Mouse (Mus musculus): ENCODE data around the gene Emc8. TPM values are rescaled to one million over a fixed set of nuclear protein-coding genes. Genes with fewer than 3 reads are reported as not detected.

Gene Emc8
- polyA plus RNA-seq, 1 experiment, result 53.2 TPM

DNA sequence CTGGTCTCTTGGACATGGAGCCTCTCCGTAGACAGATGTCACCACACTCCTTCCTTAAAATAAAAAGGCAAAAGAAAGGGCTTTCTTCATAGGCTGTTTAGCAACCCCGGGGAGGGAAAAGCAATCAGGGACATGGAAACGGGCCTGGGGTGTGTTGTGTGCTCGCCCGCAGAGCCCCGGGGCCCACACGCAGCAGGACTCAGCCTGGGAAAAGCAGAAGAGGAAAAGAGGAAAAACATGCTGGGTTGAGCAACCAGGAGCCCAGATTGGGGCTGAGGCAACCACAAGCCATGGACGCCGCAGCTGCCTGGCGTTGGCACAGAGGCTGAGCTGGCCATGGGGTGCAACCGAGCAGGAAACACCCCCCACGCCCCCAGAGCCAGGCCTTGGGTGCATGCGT, 17.7 kb upstream of the Emc8 start:
- DNase-seq (ENCODE audit: extremely low spot score in 1 of 2, low spot score in 1 of 2), result no peak

DNA sequence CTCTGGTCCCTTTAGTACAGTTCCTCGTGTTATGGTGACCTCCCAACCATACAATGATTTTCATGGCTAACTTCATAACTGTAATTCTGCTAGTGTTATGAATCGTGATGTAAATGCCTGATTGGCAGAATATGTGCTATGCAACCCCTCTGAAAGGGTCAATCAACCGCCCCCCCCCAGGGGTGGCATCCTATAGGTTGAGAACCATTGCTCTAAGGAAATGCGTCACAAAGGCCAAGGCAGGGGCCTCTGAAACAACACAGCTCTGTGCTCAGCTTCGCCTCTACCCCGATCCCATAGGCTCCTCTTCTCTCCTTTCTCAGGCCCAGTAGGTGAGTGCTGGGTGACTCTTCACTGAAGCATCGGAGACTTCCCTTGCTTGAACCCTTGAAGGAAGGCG, 17.2 kb upstream of the Emc8 start:
- DNase-seq (ENCODE audit: extremely low spot score in 1 of 2, low spot score in 1 of 2), result no peak

DNA sequence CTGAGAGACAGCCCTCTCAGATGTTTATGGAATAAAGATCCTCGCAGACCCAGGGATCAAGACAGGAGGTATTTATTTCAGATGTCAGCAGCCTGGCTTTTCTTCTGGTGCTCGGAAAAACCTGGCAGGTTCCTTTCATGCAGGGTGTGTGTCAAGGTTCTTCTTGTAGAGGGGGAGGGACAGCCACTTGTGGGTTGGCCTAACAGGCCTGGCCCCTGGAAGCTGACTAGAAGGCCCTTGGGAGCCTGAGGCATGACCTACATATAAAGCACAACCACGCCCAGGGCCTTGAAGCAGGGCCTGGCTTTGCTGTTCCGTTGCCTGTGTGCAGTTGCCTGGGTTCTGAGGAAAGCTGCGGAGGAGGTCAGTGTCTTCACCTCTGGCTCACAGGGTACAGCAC, 16.7 kb upstream of the Emc8 start:
- DNase-seq (ENCODE audit: extremely low spot score in 1 of 2, low spot score in 1 of 2), result no peak

DNA sequence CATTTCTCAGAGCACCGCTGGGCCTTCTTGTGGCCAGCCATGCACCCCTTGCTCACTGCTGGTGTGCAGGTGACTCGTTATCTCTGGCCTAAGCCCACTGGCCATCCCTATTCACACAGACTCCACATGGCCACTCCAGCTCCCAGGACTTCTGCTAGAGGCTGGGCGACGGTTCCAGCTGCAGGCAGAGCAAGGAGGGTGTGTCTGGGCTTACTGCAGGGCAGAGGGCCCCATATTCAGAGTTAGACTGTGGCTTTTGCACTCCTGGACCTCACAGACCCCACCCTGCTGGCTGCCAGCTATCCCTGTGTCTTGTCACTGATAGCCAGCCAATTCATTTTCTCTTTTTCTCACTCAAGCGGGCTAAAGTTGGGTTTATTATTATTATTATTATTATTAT, 15.7 kb upstream of the Emc8 start:
- DNase-seq (ENCODE audit: extremely low spot score in 1 of 2, low spot score in 1 of 2), result no peak

DNA sequence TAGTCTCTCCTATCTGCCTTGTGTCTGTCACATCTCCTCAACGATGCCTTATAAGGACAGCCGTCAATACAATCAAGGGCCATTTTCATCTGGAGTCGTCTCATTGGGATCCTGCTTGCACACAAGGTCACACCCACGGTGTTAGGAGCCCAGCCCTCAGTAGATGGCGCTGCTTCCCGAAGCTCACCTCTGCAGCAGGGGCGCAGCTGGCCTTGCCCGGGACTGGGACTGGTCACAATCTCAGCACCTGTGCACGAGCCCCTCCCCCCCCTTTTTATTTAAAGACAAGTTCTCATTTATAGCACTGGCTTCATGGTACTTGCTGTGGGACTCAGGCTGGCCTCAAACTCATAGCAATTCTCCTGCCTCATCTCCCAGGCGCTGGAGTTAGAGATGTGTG, 15.2 kb upstream of the Emc8 start:
- peak in 1 of 2 experiments; percentile 57 for DNase-seq (ENCODE audit: extremely low spot score in 1 of 2, low spot score in 1 of 2)

DNA sequence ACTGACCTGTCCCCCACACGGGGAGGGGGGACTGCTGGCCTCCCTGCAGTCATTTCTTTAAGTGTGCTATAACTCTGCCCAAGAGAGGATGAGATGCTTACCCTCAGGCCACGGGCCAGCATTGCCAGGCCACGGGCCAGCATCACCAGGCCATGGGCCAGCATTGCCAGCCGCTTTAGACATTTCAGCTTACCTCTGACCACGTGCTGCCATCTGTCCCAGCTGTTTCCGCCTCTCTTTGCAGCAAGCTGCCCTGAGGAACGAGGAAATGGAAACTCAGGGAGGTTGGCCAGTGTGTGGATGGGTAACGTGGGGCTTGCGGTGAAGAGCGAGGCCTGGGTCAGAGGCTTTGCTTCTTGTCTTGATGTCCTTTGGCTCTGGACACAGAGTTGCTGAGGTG, 12.7 kb upstream of the Emc8 start:
- no peak for DNase-seq (ENCODE audit: extremely low spot score in 1 of 2, low spot score in 1 of 2)

DNA sequence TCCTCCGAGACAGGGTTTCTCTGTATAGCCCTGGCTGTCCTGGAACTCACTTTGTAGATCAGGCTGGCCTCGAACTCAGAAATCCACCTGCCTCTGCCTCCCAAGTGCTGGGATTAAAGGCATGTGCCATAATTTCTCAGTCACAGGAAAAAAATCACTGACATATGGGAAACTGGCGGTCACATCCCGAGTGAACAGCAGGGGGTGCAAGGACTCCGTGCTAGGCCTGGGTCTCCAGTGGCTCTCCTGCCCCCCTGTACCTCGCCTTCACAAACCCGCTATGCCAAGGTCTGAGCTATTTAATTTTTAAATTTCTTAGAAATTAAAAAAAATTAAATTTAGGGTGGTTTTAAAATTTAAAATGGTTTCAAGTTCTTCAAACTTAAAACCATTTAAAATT, 12.0 kb upstream of the Emc8 start:
- peak in 1 of 2 experiments; percentile 65 for DNase-seq (ENCODE audit: extremely low spot score in 1 of 2, low spot score in 1 of 2)

DNA sequence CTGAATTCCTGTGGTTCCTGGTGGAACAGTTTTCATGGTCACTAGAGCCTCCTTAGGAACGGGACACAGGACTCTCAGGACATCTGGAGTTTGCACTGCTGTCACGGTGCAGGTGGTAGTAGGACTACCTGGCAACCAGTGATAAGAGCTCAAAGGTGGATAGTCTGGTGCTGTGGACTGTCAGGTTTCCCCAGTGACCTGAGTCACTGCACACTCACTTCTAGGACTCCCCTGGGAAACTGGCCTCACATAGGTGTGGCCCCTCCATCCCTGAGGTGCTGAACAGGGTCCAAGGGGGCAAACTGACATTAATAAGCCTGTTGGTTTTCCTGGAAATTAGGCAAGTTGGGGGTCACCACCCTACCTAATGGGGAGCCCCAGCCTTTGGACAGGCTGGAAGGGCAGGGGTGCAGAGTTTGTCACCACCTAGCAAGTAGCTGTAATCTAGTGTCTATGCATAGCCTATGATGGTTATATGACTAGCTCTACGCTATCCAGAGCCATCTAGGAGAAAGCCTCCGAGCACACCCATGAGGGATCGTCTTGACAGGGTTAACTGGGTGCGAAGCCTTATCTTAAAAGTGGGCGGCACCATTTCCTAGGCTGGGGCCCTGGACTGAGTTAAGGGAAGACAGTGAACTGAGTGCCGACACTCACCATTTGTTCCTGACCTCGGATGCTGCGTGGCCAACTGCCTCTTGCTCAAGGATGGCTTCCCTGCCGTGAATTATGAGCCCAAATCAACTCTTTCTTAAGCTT, 11.4 kb upstream of the Emc8 start:
- DNase-seq (ENCODE audit: extremely low spot score in 1 of 2, low spot score in 1 of 2), result no peak

DNA sequence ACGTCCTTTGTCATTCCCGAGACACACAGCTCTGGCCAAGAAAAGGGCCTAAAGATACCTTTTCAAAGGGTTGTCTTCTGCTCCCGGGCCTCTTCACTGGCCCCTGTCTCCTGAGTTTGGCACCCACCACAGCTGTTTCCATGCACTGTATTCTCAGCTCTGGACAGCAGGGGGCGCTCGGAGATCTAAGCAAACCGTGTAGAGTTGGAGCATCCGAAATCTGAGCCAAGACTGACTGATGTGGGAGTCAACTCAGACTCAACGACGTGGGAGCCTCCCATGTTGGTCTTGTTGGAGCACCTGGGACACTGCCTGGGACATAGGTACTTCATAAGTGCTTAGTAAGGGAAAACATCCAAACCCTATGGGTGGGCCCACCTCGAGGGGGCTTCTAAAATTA, 10.1 kb upstream of the Emc8 start:
- peak; percentile 67 to 92 for DNase-seq (ENCODE audit: extremely low spot score in 1 of 2, low spot score in 1 of 2)

DNA sequence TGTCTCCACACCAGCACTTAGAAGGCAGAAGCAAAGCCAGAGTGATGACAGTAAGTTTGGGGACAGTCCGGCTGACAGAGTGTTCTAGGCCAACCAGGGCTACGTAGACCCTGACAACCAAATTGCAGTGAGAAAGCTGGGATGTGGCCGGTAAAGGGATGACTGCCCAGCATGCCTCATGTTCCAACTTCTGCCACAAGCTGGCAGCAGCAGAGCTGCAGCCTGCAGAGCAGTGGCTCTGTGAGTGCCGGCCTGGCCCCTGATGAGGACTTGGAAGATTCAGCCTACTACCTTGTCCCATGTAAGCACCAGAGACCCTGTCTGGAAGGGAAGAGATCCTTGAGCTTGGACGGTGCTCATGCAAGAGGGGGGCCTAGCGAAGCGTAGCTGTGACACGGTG, 7.3 kb upstream of the Emc8 start:
- DNase-seq (ENCODE audit: extremely low spot score in 1 of 2, low spot score in 1 of 2), result no peak

DNA sequence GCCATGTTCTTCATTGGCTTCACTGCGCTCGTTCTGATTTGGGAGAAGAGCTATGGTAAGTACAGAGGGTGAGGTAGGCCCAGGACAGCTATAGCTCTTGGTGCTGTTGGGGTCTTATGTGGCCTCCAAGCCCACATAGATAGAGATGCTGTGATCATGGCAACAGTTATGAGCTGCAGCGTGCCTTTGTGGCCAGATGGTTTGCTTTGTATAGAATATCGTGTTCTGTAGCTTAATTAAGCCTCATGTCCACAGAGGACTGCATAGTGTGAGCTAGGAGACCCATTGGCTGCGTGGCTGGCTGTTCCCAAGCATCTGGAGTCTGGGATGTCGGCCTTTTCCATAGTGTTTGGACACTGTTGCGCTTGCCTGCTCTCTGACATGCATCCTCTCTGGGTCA, 4.9 kb upstream of the Emc8 start:
- DNase-seq (ENCODE audit: extremely low spot score in 1 of 2, low spot score in 1 of 2), result no peak

DNA sequence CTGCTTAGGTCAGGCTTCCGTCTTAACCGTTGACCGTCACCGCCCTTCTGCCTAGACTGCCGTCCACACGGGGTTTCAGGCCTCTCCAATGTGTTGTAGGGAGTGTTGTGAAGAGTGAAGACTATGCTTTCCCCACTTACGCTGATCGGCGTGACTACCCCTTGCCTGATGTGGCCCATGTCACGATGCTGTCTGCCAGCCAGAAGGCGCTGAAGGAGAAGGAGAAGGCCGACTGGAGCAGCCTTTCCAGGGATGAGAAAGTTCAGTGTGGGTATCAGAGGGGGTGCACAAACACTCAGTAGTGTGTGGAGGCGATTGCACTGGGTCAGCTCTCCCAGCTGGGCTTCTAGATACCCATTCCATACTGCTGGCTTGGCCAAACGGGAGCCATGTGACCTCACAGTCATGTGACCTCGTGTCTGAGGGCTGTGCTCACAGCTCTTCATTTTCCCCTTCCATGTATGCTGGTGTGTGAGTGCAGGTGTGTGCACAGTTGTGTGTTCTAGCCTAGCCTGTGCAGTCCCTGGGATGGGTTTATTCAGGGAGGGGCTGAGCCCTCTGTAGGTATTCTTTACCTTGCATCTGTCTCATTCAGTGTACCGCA, 4.4 kb upstream of the Emc8 start:
- DNase-seq (ENCODE audit: extremely low spot score in 1 of 2, low spot score in 1 of 2), result no peak

DNA sequence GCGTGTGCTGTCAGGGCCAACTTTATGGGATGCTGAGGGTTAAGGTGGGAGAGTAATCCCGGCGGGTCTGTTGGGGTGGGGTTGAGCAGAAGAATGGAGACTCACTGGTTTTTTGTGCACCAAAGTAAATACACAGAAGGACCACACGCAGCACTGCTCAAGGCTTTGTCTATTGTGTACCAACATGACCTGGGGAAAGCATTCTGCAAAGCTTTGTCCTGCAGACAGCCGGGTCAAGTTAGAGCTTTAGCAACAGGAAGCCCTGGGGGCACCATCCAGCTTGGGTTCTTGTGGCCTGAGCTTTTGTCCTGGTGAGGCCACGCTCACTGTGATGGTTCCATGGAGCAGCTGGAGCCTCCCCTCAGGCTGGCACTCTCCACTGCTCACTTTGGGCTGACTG, 3.4 kb upstream of the Emc8 start:
- no peak for DNase-seq (ENCODE audit: extremely low spot score in 1 of 2, low spot score in 1 of 2)

DNA sequence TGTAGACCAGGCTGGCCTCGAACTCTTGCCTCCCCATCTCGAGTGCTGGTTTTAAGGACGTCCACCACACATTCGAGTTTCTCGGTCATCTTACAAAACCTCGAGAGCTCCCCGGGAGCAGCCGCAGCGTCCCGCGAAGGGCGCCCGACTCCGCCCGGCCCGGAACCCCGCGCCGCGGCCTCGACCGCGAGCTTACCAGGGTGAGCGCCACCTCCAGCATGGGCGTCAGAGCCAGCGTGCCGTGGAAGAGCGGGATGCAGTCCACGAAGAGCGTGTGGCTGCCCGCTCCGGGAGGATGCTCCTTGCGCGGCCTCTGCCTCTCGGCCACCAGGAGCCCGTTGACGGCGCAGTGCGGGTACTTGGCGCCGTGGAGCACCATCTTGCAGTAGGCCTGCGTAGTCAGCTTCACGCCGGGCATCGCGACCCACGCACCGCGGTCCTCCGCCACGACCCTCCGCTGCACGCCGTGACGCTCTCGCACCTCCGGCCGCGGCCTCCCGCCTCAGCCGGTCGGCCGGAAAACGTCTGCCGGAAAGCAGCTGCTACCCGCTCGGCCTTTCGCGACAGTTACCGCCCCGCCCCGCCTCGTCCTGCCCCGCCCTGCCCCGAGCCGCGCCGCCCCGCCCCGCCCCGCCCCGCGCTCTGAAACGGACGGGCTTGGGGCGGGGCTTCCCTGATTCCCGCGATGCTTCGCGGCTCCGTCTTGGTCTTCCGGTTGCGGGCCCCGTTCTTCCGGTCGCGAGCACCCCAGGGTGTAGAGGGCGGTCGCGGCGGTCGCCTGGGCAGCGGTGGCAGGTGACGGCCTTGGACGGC, 606 bp downstream of the Emc8 start, which contains the start of the genes Gm27021 and Cox4i1:
TSS of gene Gm27021 (minus strand) at position 519 of the 813 bp plus-strand sequence.
TSS of gene Cox4i1 (plus strand) at position 662 of the 813 bp plus-strand sequence.
- DNase-seq (ENCODE audit: extremely low spot score in 1 of 2, low spot score in 1 of 2), result peak; percentile 57 to 89

DNA sequence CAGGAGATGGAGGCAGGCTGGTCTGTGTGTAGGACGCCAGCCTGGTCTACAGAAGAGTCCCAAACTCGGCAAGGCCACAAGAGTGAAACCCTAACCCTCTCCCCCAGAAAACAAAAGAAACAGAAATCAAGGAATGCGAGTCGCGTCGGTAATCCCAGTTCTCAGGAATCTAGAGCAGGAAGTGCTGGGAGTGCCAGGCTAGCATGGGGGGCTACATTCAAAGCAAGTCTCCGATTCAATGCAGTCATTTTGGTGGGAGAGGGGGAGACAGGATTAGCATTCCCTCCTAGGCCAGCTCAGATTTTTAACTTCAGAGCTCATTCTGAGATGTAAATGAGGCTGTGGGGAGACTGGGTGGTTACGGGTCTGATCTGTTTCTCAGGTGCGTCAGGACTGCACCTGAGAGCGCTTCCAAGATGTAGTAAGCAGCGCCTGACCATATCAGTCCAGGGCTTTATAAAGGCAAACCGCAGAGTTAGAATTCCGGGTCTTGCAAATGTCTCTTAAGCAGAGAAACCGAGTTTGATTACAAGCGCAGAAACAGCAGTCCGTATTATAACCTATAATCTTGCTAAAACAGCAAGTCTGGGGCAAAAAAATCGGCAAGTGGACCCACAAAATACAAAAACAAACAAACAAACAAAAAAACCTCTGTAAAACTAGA, 1.4 kb downstream of the Emc8 start:
- DNase-seq (ENCODE audit: extremely low spot score in 1 of 2, low spot score in 1 of 2), result no peak

DNA sequence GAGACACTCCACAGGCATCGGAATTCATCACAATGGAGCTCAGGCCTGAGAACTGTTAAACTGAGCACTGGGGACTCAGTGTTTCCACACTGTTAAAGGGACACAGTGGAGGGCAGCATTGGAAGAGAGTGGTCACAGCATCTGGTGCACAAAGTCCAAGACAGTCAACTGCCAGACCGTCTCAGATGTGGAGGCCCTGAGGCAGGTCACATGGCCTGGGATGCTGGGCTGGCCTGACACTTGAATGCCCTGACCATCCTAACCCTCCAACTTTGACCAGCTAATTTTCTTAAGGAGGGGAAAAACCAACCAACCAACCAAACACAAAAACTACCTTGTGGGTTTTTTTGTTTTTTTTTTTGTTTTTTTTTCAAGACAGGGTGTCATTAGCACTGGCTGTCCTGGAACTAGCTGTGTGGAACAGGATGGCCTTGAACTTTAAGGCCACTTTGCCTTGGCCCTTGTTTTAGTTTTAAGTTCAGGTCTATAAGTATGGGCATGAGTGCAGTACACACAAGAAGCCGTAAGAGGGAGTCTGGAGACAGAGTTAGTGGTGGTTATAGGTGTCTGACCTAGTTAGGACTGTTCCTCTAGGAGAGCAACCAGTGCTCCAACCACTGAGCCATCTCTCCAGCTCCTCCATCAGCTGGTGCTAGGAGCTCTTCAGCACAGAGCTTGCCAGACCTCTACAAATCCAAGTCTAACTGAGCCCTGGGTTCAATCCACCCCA, 2.5 kb downstream of the Emc8 start:
- no peak for DNase-seq (ENCODE audit: extremely low spot score in 1 of 2, low spot score in 1 of 2)

DNA sequence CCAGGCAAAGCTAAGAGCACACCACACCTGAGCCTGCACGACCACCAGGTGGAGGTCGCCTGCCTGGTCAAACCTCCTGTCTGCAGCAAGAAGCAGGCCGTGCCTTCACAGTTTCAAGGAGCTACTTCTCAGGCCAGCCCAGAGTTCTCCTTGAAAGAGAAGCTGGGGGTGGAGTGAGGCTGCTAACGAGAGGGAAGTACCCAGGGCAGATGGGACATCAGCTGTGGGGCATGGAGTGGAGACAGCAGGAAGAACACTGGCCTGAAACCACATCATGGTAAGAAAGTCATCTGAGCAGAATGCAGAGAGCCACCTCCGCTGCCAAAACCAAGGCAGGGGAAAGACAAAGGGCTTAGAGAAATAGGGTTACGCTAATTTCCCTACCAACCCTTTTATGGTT, 3.8 kb downstream of the Emc8 start:
- no peak for DNase-seq (ENCODE audit: extremely low spot score in 1 of 2, low spot score in 1 of 2)

DNA sequence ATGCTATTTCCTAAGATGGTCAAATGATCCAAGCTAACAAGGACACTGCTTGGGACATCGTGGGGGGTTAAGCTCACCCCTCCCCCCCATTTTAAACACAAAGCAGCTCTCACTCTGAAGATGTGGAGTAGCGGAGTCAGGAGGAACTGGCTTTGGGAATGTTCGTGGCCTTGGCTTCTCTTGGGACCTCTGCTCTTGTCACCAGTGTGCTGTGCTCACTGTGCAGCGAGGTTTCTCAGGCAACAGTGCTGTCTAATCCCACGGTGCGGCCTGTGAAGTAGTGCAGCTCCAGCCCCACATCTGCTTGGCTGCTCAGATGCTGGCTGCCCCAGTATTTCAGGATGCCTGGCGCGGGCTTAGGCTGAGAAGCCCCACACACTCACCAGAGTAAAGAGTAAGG, 11.0 kb downstream of the Emc8 start:
- no peak for DNase-seq (ENCODE audit: extremely low spot score in 1 of 2, low spot score in 1 of 2)

DNA sequence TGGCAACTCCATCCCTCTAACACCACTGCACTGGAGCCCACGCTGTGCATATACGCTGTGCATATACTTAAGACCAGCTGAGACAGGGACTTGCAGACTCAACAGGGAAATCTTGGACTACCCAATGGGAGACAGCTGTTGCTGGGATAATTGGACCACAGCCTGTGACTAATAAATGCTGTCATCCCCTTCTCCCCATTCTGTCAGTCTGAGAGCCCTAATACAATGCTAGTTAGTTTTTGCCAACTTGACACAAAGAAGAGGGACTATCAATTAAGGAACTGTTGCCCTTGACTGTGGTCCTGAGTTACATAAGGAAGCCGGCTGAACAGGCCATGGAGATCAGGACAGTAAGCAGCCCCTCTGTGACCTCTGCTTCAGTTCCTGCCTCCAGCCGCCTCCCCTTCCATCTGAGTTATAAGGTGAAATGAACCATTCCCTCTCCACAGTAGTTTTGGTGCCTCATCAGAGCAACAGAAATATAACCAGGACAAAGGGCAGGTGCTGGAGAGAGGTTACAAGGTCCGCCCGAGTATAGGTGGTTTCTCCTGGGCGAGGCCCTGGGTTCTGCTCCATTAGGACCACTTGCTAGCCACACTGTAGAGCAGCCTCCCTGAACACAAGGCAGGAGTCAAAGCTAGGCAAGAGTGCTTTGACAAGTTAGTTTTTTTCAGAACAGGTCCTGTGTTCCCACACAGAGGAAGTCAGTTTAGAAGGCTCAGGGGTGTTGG, 11.9 kb downstream of the Emc8 start:
- DNase-seq (ENCODE audit: extremely low spot score in 1 of 2, low spot score in 1 of 2), result no peak

DNA sequence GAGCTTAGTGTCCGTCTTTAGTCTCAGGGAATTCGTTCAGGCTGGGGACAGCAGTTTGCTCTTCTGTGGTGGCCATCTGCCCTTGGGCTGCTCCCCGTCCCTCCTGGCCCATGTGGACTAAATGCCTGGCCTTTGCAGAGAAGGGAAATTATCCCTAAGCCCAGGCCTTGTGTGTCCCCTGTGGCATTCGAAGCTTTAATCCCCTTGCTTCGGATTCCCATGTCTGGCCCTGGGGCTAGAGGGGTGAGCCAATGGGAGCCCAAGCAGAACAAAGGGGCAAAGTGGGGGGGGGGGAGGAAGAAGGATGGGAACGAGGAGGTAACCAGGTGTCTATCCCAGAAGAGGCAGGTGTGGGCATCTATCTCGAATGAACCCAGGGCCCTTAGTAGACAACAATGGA, 20.8 kb downstream of the Emc8 start, which contains the start of gene 1190005I06Rik:
TSS of gene 1190005I06Rik (minus strand) at position 101 of the 400 bp plus-strand sequence.
- DNase-seq (ENCODE audit: extremely low spot score in 1 of 2, low spot score in 1 of 2), result no peak

Data from frontal cortex, adult 2 months (tissue).